Mouse (Mus musculus): ENCODE results near the gene Edem3. TPM values are rescaled to one million over a fixed set of nuclear protein-coding genes. Genes with fewer than 3 reads are reported as not detected.

The Edem3 gene
- polyA plus RNA-seq, 1 experiment, result 5.7 TPM

DNA sequence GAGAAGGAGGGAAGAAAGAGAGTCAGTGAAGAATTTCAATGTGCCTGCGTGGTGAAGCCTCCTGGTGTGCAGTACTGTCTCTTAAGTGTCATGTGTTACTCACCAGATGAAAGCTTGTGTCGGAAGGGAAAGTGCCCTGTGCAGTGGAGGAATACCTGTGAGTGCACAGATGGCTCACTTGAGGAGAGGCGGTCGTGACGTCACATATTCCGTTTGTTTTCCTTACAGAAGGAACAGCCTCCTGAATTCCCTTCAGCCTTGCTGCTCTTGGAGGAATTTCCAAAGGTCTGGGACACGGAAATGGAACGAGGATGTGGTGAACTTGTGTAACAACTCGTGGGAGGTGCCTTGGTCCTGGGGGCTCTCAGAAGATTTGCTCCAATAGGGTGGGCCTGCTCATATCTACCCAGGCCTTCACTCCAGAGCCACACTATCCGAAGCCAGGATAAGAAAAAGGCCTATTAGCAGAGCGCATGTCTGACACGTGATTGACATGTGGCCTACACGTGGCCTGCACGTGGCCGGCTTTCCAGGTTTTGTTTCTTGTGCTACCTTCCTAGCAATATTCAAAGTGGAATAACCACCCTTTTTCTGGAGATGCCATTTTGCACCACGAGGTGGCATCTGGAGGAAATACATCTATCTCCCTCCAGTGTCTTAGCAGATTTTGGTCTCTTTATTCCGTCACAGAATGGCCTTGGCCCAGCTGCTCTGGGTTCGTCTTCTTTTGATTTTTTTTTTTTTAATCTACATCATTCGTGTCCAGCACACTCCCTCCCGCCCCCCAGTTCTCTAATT lies 96.1 kb downstream of the Edem3 start:
- no peak overlapping the region for H3K27ac ChIP-seq (ENCODE audit: control insufficient read depth, insufficient read depth, low read length)
- no peaks in the 10 kb centered on the region for H3K4me1 ChIP-seq (replicated peaks; ENCODE audit: control insufficient read depth, insufficient read depth, low read length)
- no peaks in the 10 kb centered on the region for H3K36me3 ChIP-seq (ENCODE audit: control insufficient read depth, insufficient read depth, low read length)
- WGBS, result 93% methylated on average over 20 of the region's 20 CpGs
- no peaks in the 10 kb centered on the region for H3K27me3 ChIP-seq (ENCODE audit: control insufficient read depth, insufficient read depth, low read length)
- TF ChIP-seq POLR2A (IDR thresholded peaks at IDR 0.05; ENCODE audit: control insufficient read depth, extremely low read depth, insufficient read depth, low read length, poor library complexity) (no peak), CTCF (IDR thresholded peaks at IDR 0.05; ENCODE audit: borderline replicate concordance, control insufficient read depth, extremely low read depth, insufficient read depth, low read length, poor library complexity) (no peak)
- H3K4me3 ChIP-seq (ENCODE audit: control insufficient read depth, insufficient read depth, low read length), result no peak overlapping the region
- no peak for DNase-seq

DNA sequence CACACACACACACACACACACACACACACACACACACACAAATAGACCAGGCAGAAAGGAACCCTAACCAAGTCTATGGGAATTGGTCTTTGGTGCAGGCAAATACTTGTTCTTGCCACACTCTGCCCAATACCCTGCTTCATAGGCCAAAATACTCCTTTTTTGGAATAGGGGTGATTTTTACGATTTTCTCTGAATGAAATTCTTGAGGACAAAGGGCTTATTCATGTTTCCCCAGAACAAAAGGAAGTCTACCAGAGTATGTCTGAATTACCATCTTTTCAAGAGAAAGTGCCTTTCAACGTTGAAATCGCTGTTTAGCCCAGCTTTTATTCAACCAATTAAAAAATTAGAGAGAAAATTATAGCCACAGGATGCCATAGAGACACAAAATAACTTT lies 96.8 kb downstream of the Edem3 start:
- no peak overlapping the region for H3K27ac ChIP-seq (ENCODE audit: control insufficient read depth, insufficient read depth, low read length)
- DNase-seq, result no peak
- no peaks in the 10 kb centered on the region for H3K27me3 ChIP-seq (ENCODE audit: control insufficient read depth, insufficient read depth, low read length)
- 92% methylated on average over 3 of the region's 3 CpGs for WGBS
- no peaks in the 10 kb centered on the region for H3K36me3 ChIP-seq (ENCODE audit: control insufficient read depth, insufficient read depth, low read length)
- TF ChIP-seq POLR2A (IDR thresholded peaks at IDR 0.05; ENCODE audit: control insufficient read depth, extremely low read depth, insufficient read depth, low read length, poor library complexity) (no peak), CTCF (IDR thresholded peaks at IDR 0.05; ENCODE audit: borderline replicate concordance, control insufficient read depth, extremely low read depth, insufficient read depth, low read length, poor library complexity) (no peak)
- H3K4me3 ChIP-seq (ENCODE audit: control insufficient read depth, insufficient read depth, low read length), result no peak overlapping the region
- no peaks in the 10 kb centered on the region for H3K4me1 ChIP-seq (replicated peaks; ENCODE audit: control insufficient read depth, insufficient read depth, low read length)

DNA sequence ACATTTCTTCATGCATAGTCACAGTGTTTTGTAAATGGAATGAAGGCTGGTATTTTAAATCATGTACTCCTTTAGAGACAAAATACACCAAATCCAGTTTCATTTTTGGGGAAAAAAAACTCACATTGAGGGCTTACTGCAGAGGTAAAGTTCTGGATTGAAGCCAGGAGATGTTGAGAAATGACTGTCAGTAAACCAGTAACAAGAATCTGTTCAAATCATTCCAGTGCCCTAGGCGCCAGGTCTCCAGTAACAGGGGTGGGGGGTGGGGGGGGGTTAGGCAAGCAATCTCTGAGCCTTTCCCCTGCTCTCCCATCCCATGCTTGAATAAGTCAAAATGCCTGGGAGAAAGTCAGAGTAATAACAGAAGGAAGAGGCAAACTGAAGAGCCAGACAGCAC lies 100.4 kb downstream of the Edem3 start:
- TF ChIP-seq CTCF (IDR thresholded peaks at IDR 0.05; ENCODE audit: borderline replicate concordance, control insufficient read depth, extremely low read depth, insufficient read depth, low read length, poor library complexity) (no peak), POLR2A (IDR thresholded peaks at IDR 0.05; ENCODE audit: control insufficient read depth, extremely low read depth, insufficient read depth, low read length, poor library complexity) (no peak)
- H3K36me3 ChIP-seq (ENCODE audit: control insufficient read depth, insufficient read depth, low read length), result no peaks in the 10 kb centered on the region
- H3K27ac ChIP-seq (ENCODE audit: control insufficient read depth, insufficient read depth, low read length), result no peak overlapping the region
- WGBS, result 76% methylated on average over 1 of the region's 1 CpGs
- no peaks in the 10 kb centered on the region for H3K4me1 ChIP-seq (replicated peaks; ENCODE audit: control insufficient read depth, insufficient read depth, low read length)
- H3K27me3 ChIP-seq (ENCODE audit: control insufficient read depth, insufficient read depth, low read length), result no peaks in the 10 kb centered on the region
- no peak overlapping the region for H3K4me3 ChIP-seq (ENCODE audit: control insufficient read depth, insufficient read depth, low read length)
- DNase-seq, result no peak

DNA sequence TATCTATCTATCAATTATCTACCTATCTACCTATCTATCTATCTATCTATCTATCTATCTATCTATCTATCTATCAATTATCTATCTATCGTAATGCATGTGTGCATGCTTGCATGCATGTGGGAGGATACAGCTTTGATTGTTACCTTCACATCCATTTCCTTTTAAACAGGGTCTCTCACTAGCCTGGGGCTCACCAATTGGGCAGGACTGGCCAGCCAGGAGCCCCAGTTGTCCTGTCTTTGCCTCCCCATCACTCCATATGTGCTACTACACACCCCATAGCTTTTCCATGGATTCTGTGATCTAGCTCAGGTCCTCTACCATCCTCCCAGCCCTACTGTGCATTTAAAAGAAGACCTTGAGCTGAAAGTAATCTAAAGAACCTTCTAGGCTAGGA lies 103.3 kb downstream of the Edem3 start:
- Histone ChIP-seq H3K36me3 (ENCODE audit: control insufficient read depth, insufficient read depth, low read length) (no peaks in the 10 kb centered on the region), H3K4me1 (replicated peaks; ENCODE audit: control insufficient read depth, insufficient read depth, low read length) (no peaks in the 10 kb centered on the region), H3K4me3 (ENCODE audit: control insufficient read depth, insufficient read depth, low read length) (no peak overlapping the region), H3K27ac (ENCODE audit: control insufficient read depth, insufficient read depth, low read length) (no peak overlapping the region), H3K27me3 (ENCODE audit: control insufficient read depth, insufficient read depth, low read length) (no peaks in the 10 kb centered on the region)
- no peak for TF ChIP-seq CTCF (IDR thresholded peaks at IDR 0.05; ENCODE audit: borderline replicate concordance, control insufficient read depth, extremely low read depth, insufficient read depth, low read length, poor library complexity)
- no peak for TF ChIP-seq POLR2A (IDR thresholded peaks at IDR 0.05; ENCODE audit: control insufficient read depth, extremely low read depth, insufficient read depth, low read length, poor library complexity)
- WGBS, result 97% methylated on average over 1 of the region's 1 CpGs
- no peak for DNase-seq

DNA sequence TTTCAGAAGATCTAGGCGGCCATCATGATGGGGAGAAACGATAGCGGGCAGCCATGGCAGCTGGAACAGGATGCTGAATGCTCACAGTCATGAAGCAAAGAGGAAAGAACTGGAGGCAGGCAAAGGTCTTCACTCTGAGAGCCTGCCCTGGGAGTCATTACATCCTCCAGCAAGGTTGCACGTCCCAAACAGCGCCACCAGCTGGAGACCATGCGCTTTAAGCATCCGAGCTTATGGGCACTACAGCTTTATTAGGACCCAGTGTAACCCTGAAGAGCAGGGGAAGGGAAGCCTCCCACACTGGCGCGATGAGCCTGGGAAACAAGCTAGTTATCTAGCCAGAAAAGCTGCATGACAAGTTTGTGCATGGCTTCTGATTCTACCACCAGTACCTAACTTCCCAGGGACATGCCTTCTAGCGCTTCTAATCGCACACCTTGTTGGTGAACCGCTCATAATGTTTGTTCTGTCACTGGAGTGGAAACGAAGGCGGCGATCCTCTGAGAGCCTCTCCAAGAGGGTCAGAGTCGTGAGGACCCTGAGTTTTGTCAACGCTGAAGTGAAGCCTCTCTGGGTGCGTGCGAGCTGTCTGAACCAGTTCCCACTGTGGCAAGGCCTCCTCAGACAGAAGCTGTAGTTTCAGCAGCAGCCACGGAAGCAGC lies 106.3 kb downstream of the Edem3 start:
- no peak overlapping the region for H3K27ac ChIP-seq (ENCODE audit: control insufficient read depth, insufficient read depth, low read length)
- H3K4me1 ChIP-seq (replicated peaks; ENCODE audit: control insufficient read depth, insufficient read depth, low read length), result no peaks in the 10 kb centered on the region
- DNase-seq, result no peak
- TF ChIP-seq POLR2A (IDR thresholded peaks at IDR 0.05; ENCODE audit: control insufficient read depth, extremely low read depth, insufficient read depth, low read length, poor library complexity), result no peak
- TF ChIP-seq CTCF (IDR thresholded peaks at IDR 0.05; ENCODE audit: borderline replicate concordance, control insufficient read depth, extremely low read depth, insufficient read depth, low read length, poor library complexity), result no peak
- WGBS, result 77% methylated on average over 20 of the region's 20 CpGs
- no peaks in the 10 kb centered on the region for H3K36me3 ChIP-seq (ENCODE audit: control insufficient read depth, insufficient read depth, low read length)
- no peaks in the 10 kb centered on the region for H3K27me3 ChIP-seq (ENCODE audit: control insufficient read depth, insufficient read depth, low read length)
- H3K4me3 ChIP-seq (ENCODE audit: control insufficient read depth, insufficient read depth, low read length), result no peak overlapping the region

DNA sequence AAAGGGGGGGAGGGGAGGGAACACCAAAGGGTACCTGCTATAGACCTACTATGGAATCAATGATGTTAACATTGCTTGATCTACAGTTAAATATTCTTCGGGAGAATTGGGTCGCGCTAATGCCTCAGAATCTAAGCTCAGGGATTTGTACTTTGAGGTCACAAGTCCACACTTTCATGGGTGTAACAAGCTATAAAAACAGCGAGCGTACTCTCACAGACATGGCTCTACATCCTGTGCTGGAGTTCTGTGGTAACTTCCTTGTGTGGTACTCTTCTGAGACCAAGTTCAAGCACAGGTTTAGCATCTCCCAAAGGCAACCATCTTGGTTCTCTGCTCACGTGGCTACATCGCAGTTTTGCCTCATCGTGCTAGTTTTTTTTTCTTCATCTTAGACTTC lies 106.9 kb downstream of the Edem3 start:
- Histone ChIP-seq H3K27ac (ENCODE audit: control insufficient read depth, insufficient read depth, low read length) (no peak overlapping the region), H3K4me3 (ENCODE audit: control insufficient read depth, insufficient read depth, low read length) (no peak overlapping the region), H3K36me3 (ENCODE audit: control insufficient read depth, insufficient read depth, low read length) (no peaks in the 10 kb centered on the region), H3K27me3 (ENCODE audit: control insufficient read depth, insufficient read depth, low read length) (no peaks in the 10 kb centered on the region), H3K4me1 (replicated peaks; ENCODE audit: control insufficient read depth, insufficient read depth, low read length) (no peaks in the 10 kb centered on the region)
- no peak for TF ChIP-seq CTCF (IDR thresholded peaks at IDR 0.05; ENCODE audit: borderline replicate concordance, control insufficient read depth, extremely low read depth, insufficient read depth, low read length, poor library complexity)
- WGBS, result 96% methylated on average over 8 of the region's 8 CpGs
- DNase-seq, result no peak

All from thymus, adult 2 months (tissue).